Mouse (Mus musculus) testis, postnatal 14 days (tissue): ENCODE results near the gene Rrm2.
"Not testable (repeated sequence)": the region's sequence is repeated elsewhere in the genome, so short reads cannot be mapped to it uniquely, and the experiment has no call there.

Source experiments
- DNase-seq: peaks from one replicate; pipeline ENCODE4 v3.0.0; 2021; ENCODE audit warnings: low spot score

The Rrm2 gene

DNA sequence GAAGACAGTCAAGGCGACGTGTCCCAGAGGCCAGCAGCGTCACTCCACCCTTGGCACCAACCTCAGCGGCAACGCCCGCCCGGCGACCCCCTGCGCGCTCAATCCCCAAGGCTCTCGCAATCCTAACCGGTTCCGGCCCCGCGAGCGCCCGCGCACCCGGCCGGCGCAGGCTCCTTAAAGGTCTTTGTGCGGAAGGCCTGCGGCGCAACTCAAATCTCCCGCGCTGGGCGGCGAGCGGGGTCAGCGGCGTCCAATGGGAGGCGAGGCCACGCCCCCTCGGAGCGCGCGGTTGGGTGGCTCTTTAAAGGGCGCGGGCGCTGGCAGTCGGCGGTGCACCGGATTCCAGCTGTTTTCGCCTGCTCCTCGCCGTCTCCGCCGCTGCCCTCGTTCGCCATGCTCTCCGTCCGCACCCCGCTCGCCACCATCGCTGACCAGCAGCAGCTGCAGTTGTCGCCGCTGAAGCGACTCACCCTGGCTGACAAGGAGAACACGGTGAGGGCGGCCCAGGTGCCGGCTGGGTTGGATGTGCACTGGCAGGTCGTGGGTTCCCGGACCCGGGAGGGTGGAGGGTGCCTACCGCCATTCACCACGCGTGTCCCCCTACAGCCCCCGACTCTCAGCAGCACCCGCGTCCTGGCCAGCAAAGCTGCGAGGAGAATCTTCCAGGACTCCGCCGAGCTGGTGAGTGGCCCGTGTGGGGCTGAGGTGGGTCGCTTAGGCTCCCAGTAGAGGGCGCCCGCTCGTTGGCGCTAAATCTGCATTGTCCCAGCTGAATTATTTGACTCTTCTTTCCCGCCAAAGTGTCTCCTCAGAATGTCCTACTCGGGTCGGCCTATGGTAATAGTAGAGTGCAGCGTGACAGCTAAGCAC is at the start of gene Rrm2:
Rrm2 (plus strand) TSS at position 288 of the 870 bp plus-strand sequence.
- DNase-seq: peak; percentile 95

DNA sequence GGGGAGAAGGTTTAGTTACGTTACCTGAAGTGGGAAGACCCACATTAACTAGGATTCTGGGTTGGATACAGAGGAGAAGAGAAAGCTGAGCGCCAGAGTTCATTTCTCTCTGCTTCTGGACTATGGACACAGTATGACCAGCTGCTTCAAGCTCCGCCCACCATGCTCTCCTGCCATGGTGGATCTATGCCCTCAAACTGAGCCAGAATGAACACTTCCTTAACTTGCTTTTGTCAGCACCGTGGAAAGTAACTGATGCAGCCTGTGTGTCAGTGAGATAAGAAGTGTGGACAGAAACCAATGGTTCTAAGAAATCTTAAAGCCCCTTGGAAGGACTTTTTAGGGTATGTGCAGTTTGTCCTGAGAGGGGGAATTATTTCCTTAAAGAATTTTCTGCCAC is 49.0 kb upstream of the Rrm2 start:
- no peak for DNase-seq

DNA sequence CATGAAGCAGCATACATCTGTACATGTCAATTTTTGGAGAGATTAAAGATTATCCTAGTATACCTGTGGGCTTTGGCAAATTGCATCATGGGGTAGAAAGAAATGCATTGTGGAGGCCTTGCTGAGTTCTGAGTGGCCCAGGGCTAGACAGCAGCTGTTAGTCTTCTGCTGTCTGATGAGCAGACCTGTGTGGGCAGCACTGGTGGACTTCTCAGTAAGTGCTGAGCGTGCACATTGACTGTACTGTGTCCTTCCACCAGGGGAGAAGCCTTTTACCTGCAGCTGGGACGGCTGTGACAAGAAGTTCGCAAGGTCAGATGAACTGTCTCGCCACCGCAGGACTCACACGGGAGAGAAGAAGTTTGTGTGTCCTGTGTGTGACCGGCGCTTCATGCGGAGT is 48.1 kb upstream of the Rrm2 start:
- DNase-seq: no peak

DNA sequence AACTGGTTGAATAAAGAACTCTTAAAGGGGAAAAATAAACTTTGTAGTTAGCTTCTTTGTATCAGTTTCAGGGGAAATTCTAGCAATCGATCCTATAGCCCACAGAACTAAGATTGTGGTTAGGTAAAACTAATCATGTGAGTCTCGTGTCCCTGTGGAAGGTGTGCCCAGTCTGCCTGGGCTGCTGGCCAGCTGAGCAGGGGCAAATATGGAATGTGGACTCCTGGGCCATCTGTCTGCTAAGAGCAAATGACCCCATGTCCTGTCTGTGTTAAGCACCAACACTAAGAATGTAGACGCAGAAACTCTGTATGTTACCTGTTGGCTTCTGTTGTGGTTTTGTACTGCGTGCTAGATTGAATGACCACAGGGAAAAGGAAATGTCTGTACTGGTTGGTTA is 46.9 kb upstream of the Rrm2 start:
- DNase-seq: no peak

DNA sequence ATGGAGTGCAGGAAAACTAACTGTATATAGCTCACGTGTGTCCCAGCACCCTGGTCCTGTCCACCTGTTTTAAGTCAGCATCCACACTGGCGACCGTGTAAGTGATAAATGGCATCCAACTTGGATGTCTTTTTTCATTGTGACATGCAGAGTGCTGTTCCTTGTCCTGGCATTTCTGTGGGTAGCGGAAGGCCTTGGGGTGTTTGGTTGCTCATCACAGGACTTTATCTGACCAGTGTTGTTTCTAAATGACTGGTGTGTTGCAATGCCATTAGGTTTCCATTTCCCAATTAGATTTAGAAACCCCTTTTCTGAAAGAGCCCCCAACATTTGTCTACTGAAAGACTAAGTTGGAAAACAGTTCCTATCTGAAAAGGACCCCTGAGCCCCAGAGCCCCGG is 45.9 kb upstream of the Rrm2 start:
- DNase-seq: no peak

DNA sequence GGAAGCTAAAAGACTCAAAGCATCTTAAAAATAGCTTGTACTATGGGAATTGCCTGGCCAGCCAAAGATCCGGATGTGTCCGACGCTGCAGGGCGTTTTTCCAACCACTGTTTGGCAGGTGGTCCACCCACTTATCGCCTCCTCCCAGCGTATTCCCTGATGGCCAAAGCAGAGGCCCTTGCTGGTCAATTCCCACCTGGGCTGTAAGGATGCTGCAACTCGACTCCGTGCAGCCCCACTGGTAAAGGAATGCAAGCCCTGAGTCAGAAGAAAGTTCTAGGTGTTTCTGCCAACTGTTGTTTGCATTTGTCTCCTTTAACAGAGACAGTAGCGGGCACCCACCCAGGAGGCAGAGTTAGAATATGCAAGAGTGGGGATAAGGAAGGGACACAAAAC is 27.9 kb upstream of the Rrm2 start:
- DNase-seq: no peak

DNA sequence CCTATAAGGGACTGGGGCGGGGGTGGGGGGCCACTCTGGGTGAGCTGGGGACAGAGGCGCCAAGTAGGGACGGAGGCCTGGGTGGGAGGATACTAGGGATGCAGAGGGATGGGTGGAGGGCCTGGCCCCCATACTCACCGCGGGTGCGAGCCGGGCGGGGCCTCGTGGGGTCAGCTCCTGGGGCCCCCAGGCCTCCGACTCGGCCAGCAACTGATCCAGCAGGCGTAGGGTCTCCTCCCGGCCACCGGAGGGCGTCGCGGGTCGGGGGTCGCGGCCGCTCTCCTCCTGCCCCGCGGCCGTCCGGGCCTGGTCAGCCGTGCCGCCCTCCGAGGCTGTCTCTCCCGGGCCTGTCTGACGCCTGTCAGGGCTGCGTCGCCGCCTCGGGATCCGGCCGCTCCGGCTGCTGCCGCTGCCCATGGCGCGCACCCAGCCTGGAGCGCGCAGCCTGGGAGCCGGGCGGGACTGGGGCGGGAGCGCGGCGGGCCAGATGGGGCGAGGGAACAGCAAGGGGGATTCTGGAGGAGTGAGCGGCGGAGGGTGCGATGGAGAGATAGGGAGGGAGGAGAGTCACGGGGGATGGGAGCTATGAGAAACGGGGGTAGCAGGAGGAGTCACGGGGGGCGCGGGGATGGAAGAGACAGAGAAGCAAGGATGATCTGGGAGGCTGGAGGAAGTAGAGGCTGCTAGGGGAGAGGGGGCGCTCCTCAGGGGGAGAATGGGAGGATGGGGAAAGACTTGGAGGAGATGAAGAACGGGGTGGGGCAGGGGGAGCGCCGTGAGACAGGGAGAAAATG is 27.4 kb upstream of the Rrm2 start:
- peak; percentile 17 for DNase-seq

DNA sequence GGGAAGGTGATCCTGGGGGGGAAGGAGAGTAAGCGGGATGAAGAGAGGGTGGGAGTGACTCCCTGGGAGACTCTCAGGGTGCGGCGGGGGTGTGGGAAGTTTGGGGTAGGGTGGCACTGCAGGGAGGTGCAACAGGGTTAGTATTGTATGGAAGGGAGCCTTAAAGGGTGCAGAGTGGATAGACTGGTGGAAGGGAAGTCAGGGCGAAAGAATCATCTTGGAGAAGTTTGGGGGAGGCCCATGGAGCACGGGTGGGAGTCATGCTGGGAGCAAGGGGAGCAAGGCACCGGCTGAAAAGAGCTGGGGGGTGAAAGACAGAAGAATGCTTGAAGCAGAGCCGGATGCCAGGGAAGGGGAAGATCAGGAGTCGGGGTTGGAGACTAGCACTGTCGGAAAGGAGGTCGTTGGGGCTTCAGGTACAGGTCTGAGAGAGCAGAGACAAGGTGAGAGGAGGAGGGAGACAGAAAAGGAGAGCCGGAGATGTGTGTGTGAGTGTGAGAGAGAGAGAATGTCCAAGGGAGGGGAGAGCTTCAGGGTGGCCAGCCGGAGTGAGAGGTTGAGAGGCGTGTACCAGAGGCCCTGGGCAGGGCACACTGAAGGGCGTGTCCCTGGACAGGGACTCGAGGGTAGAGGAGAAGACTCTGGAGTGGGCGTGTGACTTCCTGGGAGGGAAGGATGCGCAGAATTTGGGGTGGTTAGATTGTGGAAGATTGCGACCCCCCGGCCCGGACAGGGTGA is 26.6 kb upstream of the Rrm2 start, which contains the start of gene Cys1:
Cys1 (minus strand) TSS at position 528 of the 738 bp plus-strand sequence.
- no peak for DNase-seq

DNA sequence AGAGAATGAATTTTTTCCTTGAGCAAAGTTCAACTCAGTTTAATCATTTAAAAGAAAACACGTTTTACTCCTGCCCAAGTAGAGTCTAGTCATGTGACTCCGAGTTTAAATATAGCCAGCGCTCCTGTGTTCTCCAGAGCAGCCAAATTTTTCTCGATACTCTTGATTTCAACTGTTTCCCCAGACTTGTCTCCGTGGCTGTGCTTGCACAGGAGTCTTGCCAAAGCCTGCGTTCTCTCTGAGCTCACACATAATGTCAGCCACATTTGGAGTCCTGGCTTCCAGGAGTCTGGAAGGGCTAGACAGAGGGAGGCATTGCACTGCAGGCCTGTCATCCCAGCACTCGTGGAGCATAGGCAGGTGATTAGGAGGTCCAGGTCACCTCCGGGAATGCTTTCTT is 25.5 kb upstream of the Rrm2 start:
- DNase-seq: no peak

DNA sequence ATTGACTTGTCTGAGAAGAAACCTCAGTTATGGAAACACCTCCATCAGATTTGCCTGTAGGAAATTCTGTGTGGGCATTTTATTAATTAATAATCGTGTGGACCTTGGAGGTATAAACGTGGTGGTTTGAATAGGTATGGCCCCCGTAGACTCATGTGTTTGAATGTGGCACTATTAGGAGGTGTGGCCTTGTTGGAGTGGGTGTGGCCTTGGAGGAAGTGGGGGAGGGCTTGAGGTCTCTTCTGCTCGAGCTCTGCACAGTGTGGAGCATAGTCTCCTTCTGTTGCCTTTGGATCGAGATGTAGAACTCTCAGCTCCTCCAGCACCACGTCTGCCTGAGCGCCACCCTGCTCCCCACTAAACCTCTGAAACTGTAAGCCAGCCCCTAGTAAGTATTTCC is 24.6 kb upstream of the Rrm2 start:
- DNase-seq: no peak

DNA sequence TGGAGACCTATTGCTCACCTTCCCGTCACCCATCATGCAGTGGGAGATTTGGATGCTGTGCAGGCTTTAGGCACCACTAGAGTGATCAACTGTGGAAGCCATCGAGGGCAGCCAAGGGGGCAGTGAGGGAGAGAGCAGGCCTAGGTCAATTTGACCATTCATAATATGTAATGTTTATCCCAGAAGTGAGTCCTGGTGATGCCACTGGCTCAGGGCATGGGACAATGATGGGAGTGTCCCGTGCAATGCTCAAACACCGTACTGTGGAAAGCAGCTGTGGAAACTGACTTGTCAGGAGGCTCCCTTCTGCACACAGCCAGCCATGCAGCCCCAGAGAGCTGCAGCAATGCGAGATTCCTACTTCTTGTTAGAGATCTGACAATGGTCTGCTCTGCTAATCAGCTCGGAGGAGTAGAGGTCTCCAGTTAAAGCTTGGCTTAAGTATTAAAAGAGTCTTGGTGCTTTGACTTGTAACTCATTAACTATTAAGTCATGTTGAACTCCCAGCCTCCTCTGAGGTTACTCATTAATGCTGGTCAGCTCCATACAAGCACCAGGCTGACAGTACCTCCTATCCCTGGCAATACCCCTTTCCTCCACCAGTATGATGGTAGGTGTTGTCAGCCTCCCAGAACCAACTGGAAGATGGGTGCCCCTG is 21.9 kb upstream of the Rrm2 start:
- no peak for DNase-seq

DNA sequence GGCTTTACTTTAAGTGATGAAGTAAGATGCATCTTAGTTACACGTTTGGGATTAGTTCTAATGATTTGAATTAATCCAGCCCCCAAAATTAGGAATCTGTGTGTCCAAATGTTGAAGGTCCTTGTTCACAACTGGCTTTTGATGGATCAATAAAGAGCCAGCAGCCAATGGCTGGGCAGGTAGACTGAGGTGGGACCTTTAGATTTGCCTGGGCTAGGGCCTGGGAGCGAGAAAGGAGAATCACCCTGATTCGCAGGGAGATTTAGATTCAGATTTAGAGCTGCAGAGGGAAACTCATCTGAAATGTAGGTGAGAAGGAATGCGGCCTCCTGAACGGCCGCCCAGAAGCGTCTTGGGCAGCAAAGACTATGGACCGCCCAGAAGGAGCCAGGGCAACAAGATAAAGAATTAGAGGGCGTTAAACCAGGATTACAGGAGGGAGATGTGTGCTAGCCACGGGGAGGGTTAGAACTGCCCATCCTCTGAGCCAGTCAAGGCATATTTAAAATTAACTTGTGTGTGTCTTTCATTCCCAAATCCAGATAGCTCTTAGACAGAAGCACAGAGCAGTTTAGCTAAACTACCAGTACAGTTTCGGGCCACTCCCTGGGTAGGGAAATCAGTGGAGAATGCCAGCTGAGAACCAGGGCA is 21.2 kb upstream of the Rrm2 start:
- no peak for DNase-seq

DNA sequence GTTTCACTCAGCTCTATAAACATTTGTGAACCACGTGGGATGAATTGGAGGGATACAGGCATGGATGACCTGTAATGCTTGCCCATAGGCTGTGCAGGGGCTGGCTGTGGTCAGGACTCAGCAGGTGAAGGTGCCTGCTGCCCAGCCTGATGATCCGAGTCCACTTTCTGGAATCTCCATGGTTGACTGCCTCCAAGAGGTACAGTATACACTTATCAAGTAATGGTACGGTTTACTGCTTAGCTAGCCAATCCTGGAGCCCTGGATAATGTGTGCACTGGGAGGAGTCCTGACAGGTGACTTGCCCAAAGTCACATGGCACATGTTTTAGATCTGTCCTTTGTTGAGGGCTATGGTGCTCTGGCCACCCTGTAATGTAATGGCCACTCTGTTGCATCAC is 17.7 kb upstream of the Rrm2 start:
- DNase-seq: no peak

DNA sequence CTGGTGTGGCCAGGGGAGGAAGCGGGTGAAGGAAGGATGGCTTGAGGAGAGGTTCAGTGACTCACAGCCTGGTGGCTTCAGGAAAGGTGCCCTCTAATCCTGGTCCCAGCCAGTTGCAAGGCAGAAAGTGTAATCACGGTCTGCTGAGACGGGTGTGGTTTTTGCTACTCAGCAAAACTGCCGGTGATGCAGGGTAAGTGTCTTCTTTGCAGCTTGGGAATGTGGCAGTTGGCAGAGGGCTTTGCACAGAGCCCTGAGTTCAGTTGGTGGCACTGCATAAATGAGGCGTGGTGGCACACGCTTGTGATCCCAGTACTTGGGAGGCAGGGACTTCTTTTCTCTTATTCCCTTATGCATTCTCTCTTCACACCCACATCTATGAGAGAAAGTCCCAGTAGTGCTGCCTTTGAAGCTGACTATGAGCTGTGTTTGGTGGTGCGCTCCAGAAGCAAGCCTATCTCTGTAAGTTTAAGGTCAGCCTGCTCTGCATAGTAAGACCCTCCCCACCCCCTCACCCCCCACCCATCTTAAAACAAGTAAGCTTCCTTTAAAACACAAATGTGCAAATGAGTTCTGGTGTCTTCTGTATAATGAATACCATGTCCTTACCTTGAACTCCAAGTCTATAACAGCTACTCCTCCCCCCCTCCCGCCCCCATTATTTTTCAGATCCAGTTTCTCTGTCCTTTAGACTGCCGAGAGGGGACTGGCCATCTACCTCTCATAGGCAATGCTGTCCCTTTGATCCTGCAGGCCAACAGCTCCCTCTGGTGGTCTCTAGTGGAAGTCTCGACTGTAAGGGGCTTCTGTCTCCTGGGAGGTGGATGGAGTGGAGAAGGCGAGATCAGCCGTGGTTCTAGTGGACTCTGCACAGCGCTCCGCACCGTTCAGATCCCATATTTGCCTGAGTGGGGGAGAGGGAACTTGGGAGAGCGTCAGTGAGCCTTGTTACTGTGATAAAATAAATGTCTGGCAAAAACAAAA is 11.2 kb upstream of the Rrm2 start:
- DNase-seq: peak; percentile 72

DNA sequence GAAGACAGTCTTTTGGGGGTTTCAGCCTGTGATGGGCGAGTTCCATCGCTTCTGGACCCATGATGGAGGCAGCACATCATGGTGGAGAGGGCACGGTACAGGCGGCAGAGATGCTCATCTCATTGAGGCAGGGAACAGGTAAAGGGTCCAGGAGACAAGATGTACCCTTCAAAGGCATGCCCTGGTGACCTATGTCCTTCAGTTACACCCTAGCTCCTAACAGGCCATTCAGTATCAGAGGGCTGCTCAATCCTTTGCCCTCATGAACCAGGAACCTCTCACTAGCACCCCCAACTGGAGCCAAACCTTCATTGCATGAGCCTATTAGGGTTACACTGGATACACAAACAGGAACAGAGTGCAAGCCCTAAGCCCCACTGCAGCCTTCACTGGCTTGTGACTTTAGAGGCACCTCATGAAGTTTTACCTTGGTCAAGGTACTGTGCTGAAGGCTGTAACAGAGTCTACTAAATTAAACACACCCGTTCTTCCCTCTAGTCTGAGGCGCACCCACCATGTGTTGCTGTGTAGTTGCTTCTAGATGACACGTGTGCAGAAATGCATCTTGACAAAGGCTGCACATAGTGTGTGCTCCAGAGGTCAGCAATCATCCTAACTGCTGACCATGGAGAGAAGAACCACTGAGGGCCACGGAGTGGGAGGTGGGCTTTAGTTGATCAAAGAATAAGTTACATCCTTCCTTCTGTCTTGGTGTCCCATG is 10.4 kb upstream of the Rrm2 start:
- no peak for DNase-seq

DNA sequence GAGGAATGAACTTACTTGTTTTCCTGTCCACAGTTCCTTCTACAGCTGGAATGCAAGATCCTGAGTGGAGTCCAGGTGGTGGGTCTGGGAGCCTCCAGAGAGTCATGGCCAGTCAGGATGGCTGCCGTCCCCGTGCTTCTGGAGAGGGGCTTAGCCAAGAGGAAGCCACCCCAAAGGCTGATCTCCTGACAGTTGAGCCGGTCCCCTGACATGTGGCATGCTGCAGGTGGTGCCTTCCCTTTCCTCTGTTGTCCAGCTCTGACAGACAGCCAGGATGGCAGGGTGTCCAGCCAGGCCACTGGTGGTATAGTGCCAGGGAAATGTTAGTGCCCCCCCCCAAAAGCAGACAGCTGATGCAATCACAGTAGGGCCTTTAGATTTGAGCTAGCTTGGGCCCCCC is 9.5 kb upstream of the Rrm2 start:
- no peak for DNase-seq

DNA sequence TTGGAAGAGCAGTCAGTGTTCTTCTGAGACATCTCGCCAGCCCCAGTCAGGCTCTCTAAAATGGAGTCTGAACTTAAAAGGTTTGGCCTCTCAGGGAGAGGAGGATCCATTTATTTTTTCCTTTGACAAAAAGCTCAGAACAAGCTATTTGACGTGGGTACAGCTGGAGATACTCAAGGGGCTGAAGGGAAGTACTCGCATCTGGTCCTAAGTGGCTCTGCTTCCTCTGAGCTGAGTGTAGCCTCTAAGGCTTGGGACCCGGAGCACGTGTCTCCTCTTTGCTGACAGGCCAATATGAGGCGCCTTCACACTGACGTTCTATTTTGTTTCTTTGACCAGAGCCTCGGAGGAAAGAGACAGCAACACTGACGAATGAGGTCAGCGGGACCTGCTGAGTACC is 8.5 kb upstream of the Rrm2 start:
- DNase-seq: no peak

DNA sequence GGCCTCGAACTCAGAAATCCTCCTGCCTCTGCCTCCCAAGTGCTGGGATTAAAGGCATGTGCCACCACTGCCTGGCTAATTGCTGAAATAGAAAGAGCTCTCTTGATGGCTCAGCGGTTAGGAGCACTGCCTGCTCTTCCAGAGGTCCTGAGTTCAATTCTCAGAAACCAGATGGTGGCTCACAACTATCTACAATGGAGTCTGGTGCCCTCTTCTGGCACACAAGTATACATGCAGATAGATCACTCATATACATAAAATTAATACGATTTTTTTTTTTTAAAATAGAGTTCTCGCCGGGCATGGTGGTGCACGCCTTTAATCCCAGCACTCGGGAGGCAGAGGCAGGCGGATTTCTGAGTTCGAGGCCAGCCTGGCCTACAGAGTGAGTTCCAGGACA is 6.4 kb upstream of the Rrm2 start:
- DNase-seq: not testable (repeated sequence)

DNA sequence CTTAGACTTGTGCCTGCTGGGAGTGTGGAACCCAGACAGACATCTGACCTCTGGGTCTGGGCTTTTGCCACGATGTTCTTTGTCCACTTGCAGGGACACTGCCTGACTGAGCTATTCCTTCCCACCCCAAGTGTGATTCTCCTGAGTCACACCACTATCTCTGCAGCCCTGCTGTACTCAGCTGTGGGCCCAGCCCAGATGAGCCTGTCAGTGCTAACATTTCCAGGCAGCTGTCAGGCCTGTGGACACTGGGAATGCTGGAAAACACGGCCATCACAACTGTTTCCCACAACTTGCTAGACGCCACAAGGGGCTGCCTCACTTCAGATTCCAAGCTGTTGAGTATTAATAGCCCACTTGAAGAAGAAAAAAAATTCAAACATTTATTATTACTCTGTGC is 5.0 kb upstream of the Rrm2 start:
- DNase-seq: no peak
